Mouse (Mus musculus) cerebellum, postnatal 25 days (tissue): Measurements from ENCODE around the gene Ttc9b.

Experiments
- DNase-seq, 2 experiments: peaks; one replicate each; pipeline ENCODE4 v3.0.0; 2021; ENCODE audit warnings: mixed read lengths in 2 of 2

Ttc9b gene

DNA sequence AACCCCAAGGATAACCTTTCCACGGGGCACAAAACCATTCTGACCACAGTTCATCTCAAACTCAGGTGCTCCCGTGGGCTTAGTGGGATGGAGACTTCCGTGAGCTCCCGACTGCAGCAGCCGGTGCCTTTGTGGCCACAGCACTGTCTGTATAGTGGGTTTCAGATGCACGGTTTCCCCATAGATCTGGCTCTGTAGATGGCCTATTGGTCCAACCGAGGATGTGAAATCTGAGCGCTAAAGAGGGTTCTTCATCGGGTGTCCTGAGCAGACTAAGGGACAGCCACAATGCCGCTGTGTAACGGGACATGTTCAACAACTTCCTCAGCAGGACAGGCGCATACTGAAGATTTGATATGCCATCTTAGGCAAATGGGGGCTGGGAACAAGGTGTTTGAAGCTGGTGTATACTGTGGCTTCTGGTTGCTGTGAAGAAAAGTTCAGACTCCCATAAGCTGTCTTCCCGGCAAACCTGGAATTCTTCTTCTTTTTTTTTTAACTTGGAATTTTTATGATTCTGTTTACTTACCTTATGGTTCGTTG, 34.6 kb downstream of the Ttc9b start:
- DNase-seq = no peak

DNA sequence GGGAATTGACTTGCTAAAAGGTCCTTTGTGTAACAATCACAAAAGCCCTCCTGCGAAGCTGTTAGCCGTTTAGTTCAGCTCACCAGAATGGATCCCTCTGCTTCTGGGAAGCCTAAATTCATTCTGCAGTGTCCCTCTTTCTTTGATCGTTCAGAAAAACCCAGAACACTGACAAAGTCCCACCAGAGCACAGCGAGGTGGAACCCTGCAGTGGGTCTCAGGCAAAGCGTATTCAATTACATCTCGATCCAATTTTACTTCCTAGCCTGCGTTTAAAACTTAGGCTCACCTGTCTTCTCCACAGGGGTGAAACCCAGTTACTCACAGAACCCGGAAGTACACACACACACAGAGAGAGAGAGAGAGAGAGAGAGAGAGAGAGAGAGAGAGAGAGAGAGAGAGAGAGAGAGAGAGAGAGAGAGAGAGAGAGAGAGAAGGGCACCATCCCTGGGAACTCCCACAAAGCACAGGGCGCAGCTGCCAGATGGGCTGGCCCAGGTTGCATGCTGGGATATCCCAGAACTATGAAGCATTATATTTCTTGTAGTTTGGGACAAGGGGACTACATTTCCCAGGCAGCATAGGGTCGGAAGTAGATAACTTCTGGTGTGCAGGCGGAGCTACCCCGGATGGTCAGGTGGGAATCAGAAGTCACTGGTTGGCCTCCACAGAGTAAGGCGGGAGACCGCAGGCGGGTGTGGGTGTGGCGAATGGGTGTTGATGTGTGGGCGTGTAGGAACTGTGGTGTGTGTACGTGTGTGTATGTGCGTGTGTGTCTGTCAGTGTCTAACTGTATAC, 35.3 kb downstream of the Ttc9b start, which contains the start of gene Zfp607b:
Gene Zfp607b (plus strand): TSS at position 526 of the 798 bp plus-strand sequence.
- peak; percentile 87 to 91 for DNase-seq

- DNase-seq = peak in 1 of 2 experiments; percentile 59
Measured at GRCm38 (mm10) chr7:27691076-27691475, 37.4 kb downstream of the Ttc9b start.

DNA sequence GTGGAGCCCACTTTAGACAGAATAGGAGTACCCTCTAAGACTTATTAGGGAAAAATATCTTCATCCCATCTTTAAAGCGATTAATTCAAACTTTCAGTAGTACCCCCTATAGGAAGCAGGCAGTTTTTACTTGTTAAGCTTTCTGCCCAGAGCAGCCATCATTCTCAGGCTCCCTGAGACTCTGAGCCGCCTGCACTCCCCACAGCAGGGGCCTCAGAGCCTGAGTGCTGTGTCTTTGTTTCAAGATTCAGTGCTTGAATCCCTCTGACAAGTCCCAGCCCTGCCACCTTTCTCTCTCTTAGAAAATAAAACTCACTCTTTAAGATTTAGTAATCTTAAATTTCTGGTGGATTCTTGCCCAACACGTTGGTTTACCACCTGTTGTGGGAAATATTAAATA, 43.0 kb downstream of the Ttc9b start:
- no peak for DNase-seq
